Mouse (Mus musculus) ES-Bruce4 (cell line): Measurements from ENCODE around the gene Dctn1.

ENCODE experiments used
- CTCF ChIP-seq: IDR thresholded peaks from one replicate; pipeline ENCODE4 v1.8.1; 2011; ENCODE audit warnings: low read depth, low read length
- EP300 ChIP-seq: IDR thresholded peaks from 2 replicates; pipeline ENCODE4 v1.6.1; 2011; ENCODE audit warnings: low read depth, low read length; ENCODE audit not compliant: insufficient read depth

- TF ChIP-seq CTCF (peak; percentile 53), EP300 (no peak)
These were observed 3.0 kb upstream of the Dctn1 start for GRCm38 (mm10) chr6:83162701-83163100.
